Mouse (Mus musculus) c-Kit-negative CD71-positive TER-119-positive erythroid progenitor cells, embryonic 14.5 days (primary cell): ENCODE measurements around the gene Tmem130.
"Not testable (repeated sequence)": the region's sequence is repeated elsewhere in the genome, so short reads cannot be mapped to it uniquely, and the experiment has no call there.

Experiments used
- DNase-seq: peaks from one replicate; pipeline ENCODE4 v3.0.0-alpha.2; 2013; ENCODE audit warnings: low read depth, low spot score

Gene Tmem130

DNA sequence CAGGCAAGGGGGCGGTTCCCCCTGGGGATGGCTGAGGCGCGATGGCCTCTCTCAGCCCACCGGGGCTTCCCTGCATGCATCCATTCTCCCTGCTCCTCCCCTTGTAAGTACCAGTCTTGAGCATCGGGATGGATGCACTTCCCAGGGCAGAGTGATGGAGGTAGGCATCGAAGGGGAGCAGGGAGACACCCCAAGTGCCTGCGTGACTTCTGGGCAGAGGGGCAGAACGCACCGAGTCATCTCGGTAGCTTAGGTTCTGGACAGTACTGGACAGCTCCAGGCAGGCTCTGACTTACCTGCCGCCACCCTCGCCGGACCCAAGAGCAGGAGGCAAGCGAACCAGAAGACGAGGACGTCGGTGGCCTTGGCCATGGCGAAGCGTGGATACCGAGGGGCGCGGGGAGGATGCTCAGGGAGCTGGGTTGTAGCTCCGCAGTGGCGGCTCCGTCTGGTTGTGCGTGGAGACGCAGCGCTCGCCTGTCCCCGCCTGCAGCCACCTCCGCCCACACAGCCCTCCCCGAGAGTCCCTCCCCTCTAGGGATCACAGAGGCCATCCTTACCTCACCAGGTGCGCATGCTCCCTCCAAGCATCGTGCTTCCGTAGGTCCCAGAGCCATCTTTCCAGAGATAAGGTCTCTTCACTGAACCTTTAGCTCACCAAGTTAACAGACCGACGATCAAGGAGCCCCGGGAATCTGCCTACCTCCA, at the start of gene Tmem130:
Gene Tmem130 (minus strand): TSS at position 658 of the 708 bp plus-strand sequence.
- no peak for DNase-seq

DNA sequence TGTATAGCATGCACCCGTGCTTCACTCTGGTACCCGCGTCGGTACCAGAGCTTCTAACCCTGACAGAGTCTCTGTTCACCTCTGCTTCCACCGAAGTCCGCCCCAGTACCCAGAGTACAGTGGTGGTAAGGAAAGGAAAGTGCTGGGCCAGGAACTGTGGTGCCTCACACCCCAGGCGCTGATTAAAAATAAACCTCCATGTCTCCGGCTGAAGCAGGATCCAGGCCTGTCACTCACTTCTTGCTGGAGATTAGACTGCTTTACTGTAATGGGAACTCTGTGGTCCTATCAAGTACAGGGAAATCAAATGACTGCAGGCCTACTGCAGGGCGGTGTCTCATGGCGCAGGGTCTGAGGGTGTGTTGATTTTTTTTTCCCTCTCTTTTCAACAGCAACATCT, 45.3 kb upstream of the Tmem130 start:
- no peak for DNase-seq

DNA sequence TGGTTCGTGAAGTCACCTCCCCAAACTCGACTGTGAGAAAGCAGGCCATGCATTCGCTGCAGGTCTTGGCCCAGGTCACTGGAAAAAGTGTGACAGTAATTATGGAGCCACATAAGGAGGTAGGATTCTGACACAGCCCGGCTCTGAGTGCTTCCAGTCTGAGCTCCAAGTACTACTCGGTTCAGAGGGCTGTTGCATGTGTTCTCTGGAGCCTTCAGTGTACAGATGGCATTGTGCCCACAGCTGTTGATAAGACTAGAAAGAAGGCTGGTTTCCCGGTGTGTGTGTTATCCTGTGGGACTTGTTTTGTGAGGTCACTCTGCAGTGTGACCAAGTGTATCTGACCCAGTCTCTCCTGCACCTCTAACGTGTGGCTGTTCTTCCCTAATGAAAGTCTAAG, 42.6 kb upstream of the Tmem130 start:
- DNase-seq, result no peak

DNA sequence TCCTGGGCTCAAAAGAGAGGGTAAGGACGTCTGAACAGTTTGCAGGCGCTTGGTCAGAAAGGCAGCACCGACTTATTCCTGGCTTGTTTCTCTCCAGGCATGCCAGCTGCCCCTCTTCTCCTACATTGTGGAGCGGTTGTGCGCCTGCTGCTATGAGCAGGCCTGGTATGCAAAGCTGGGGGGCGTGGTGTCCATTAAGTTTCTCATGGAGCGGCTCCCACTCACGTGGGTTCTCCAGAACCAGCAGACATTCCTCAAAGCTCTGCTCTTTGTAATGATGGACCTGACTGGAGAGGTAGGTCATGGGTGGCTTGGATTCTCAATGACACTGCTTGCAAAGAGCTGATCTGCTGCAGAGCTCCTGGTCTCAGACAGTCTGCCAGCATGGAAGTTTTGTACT, 41.4 kb upstream of the Tmem130 start:
- DNase-seq, result no peak

DNA sequence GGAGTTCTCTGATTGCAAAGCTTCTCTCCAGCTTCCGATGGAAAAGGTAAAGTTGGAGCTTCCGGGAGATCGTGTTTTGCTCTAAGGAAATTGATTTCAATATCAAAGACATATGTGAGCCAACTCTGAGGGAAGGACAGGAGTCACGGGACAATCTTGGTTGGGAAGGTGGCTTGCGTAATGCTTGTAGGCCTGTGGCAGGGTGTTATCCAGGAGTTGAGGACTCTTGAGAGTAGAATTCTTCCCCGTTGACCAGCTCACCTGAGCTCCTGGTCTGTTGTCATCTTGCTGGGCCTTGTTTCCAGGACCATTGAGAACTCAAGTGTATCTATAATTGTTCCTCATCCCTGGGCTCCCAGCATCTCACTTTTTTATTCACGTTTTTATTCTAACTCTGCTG, 35.5 kb upstream of the Tmem130 start:
- no peak for DNase-seq

DNA sequence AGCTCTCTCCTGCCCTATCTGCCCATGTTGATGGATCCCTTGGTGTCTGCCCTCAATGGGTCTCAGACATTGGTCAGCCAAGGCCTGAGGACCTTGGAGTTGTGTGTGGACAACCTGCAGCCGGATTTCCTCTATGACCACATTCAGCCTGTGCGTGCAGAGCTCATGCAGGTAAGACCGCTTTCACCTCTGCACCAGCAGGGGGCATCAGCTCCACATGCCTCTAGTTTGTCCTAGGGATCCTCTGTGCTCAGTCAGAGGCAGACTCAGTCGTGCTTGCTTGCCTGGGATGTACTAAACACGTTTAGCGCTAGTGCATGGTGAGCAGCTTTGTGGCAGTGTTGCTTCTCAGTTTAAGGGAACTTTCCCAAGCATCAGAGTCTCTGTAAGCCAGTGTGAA, 33.1 kb upstream of the Tmem130 start:
- no peak for DNase-seq

DNA sequence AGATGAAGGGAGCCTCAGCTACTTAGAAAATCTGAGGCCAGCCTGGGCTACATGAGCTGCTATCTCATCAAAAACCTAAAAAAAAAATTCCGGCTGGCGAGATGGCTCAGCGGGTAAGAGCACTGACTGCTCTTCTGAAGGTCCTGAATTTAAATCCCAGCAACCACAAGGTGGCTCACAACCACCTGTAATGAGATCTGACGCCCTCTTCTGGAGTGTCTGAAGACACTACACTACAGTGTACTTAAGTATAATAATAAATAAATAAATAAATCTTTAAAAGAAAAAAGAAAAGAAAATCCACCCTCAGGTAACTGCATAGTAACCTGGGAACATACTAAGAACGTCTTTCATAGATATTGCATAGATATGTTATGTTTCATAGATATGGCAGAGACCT, 31.8 kb upstream of the Tmem130 start:
- no peak for DNase-seq

DNA sequence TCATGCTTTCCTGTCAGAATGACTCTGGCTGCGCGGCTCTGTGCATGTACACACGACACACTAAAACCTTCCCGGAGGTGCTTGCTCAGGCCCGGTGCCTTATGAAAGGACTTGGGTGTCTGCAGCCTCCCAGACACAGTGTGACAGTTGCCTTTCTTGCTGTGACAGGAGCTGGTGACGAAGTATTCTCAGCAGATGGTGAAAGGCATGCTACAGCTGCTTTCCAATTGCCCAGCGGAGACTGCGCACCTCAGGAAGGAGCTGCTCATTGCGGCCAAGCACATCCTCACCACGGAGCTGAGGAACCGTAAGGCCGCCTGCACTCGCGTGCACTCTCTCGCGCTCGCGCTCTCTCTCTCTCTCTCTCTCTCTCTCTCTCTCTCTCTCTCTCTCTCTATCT, 24.8 kb upstream of the Tmem130 start:
- no peak for DNase-seq

DNA sequence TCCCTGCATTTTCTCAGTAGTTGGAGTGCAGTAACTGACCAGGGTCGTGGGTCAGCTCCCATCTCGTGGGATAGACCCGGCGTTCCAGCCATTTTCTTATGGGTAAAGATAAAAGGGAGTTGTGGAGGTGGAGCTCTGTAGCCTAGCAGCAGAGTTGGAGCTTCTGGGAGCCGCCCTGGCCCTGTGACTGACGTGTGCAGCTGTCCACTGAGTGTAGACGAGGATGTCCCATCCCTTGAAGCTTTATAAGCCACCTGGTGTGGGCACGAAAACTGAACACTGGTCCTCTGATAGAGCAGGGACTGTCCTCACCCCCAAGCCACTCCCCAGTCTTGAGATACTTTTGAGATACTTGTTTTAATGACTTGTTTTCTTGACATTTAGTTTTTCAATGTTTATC, 19.0 kb upstream of the Tmem130 start:
- no peak for DNase-seq

DNA sequence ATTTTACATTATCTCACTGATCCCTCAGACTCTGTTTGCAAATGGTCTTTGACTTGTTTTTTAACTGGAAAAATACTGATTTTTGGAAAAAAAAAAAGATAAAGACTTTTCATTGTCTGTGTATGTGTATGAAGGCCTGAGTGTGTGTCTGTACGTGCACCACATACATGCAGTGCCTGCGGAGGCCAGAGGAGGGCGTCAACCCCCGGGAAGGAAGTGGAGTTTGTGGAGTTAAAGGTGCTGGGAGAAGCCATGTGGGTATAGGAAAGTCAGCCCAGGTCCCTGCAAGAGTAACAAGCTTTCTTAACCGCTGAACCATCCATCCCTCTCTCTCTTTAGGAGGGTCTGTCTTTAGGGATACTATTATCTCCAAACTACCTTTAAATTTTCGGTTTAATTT, 11.6 kb upstream of the Tmem130 start:
- no peak for DNase-seq

DNA sequence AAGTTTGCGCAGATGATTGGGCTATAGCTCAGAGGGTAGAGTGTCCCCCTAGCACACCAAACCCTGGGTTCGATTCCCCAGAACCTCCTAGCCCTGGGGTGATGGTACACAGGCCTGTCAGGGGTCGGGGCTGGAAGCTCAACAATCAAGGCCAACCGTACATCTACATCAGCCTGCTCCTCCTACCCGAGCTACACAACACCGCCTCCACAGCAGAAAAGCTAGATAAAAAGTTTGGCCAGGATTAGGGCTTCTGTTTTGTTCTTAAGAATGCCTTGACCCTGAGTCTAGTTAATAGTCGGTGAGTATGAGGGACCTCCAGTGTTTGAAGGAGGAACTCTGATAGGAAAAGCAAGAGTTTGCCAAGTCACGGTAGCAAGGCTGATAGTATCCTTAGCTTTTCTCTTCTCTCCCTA, 7.5 kb upstream of the Tmem130 start:
- peak; percentile 16 for DNase-seq

DNA sequence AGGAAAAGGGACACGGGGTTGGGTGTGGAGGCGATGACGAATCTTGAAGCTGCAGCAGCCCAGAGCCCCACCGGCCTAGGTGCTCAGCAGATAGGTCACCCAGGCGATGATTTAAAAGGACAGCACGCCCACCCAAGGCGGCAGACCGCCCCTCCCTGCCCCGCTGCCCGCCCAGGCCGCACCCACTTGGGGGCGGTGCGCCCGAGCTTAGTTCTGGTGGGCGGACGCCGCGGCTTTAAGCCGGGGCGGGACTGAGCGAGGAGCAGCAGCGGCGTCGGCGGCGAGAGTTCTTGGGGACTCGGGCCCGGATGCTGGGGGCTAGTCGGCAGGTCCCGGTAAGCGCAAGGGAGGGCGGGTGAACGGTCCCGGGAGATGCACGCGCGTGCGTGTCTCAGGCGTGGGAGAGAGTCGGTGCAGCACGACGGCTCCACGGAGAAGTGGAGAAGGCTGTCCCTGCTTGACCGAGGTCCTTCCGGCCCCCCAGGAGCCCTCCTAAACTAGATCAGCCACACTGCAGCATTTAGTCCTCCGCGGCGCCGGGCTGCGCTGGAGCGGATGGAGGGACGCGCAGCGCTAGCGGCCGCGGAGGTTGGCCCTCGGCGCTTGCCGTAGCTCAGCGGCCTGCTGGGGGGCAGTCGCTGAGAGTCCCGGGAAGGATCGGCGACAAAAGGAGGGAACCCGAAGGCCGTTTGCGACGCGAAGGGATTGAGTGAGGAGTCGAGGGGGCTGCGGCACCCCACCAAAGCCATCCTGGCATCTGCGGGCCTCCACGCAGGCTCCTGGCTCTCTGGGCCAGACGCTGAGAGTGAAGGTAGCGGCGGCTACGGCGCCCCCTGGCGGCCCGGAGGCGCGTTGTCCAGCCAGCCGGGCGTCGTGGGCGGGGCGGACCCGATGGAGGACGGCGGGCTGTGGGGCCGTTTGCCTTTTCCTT, 6.6 kb upstream of the Tmem130 start:
- peak; percentile 79 for DNase-seq

DNA sequence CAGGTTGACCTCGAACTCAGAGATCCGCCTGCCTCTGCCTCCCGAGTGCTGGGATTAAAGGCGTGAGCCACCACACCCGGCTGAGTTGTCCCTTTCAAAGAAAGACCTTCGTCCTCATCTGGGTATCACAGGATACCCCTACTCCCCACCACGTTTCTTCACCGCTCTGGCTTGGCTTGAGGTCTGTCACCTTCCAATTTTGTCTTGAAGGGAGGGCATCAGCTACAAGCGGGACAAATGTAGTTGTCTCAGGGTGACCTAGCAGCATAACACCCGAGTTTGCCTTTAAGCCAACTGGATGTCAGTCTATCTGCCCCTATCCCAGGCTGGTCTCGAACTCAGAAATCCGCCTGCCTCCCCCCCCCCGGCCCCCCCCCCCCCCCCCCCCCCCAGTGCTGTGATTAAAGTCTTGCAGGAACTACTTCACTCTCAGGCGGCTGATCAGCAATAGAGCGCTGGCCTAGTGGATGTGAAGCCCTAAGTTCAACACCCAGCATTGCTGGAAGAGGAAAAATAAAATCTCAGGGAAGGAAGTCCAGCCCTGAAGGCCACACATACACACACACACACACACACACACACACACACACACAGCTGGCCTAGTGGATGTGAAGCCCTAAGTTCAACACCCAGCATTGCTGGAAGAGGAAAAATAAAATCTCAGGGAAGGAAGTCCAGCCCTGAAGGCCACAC, 5.6 kb upstream of the Tmem130 start, which contains the start of gene Trrap:
Gene Trrap (plus strand): TSS at position 627 of the 693 bp plus-strand sequence.
- DNase-seq, result not testable (repeated sequence)

DNA sequence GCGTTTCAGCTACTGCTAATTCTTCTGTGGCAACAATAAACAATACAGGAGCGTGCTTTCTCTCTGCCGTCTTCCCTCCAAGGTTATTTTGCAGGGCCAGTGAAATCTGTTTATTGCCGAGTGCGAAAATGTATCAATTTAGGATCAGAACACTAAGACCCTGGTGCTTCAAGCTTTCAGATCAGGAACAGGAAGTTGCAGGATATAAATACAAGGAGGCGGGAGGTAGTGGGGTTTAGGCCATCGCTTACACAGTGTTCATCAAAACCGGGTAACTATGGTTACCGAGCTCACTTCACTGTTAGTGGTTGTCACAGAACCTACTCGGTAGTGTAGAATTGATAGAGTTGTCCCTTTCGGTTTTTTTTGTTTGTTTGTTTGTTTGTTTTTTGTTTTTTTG, 5.0 kb upstream of the Tmem130 start:
- DNase-seq, result no peak

DNA sequence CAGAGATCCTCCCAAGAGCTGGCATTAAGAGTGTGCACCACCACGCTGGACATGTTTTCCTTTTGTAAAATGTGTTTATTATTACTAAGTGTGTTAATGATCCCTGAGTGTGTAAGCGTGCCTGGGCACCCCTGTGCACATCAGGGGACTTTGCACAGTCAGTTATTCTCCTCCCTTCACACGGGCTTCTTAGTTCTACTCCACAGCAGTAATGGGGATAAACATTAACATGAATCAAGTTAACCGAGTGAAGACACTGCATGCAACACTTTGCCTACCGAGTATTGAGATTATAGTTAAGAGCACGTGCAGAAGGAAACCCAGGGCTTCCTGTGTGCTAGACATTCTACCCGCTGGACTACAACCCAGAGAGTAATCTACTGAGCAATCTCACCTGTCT, 4.4 kb upstream of the Tmem130 start:
- no peak for DNase-seq

DNA sequence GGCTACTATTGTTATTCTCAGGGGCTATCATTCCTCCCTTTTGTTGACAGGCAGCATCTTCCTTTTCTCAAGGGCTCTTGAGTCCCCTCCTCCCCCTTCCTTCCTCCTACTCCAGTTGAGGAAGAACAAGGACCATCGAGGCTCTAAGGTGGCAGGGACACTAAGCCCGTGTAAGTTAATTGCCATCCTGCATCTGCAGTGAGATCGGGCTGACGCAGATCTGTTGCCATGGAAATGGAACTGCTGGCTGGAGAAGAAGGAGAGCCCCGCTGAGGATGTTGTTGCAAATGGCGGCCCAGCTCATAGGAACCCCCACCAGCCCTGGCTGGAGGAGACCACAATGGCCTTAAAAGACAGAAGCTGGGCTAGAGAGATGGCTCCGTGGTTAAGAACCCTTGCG, 3.2 kb downstream of the Tmem130 start:
- DNase-seq, result no peak

DNA sequence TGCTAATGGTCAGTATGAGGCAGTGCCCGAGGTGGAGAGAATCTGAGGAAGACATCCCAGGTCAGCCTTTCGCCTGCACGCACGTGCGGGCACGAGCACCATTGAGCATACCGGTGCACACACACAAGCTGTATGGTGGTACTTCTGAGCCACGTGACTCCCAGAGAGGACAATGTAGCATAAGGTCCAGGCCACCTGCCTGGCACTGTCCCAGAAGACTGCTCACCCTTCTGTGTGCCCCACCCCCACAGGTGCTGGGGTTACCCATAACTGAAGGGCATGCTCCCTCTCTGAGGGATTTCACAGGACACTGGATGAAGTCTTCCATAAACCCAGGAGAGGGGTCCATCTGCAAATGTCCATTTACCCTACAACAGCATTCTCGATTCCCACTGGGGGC, 4.2 kb downstream of the Tmem130 start:
- DNase-seq, result no peak

DNA sequence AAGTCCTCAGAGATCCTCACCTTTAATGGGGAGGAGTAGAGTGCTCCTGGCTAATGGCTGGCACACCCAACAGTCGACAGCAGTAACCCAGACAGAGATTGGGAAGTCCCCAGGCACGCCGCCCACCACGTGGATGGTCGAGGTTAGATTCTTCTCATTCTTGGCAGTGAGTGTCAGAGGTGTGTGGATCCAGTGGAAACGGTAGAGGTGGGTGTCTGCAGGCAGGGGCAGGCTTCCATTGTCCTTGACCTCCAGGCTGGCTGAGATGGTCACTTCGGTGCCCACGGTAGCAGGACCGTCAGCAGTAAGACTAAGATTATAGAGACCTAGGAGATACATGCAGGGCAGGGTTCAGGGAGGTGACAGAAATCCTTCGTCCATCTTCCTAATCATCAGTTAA, 6.4 kb downstream of the Tmem130 start:
- DNase-seq, result no peak

DNA sequence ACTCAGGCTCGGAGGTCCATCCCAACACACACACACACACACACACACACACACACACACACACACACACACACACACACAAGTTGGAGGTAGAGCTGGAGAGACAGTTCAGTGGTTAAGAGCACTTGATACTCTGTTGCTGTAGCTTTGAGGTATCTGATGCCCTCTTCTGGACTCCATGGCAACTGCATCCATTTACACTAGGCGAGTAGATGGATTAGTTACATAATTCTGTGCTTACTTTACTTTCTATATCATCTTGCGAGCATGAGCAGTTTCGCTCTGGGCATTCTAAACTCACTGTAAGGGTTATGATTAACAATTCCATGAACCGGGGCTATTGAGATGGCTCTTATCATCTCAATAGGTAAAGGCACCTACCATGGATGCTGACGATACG, 8.6 kb downstream of the Tmem130 start:
- no peak for DNase-seq

DNA sequence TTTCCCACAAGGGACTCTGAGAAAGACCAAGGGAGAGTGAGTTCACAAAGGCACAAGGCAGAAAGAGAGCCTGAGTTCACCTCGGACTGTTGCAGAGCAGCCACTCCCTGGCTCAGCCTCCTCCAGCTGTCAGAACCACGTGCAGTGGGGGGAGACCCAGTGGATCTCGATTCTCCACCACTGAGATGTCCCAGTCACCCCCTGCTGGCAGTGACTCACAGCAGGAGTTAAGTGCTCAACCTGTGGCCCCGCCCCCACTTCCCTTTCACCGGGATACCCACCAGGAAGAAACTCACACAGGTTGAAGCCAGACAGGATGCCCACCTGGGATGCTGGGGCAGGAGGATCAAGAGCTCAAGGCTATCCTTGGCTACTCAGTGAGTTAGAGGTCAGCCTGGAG, 9.2 kb downstream of the Tmem130 start:
- no peak for DNase-seq

DNA sequence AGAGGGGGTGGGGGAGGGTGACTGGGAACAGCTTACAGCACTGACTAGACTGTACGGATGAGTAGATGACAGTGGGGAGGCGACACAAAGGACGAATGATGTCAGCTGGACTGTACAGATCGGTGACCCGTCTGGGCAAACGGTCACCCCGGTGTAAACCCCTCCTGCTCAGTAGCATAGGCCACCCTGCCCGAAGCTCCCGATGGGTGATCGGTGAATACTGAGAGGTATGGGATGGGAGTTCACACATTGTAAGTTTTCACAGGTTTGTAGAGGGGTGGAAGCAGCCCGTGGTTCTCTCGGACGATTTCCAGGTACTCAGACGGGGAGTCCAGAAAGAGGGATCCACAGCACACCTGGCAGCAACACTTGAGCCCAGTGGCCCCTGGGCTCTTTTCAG, 24.5 kb downstream of the Tmem130 start:
- DNase-seq, result no peak

DNA sequence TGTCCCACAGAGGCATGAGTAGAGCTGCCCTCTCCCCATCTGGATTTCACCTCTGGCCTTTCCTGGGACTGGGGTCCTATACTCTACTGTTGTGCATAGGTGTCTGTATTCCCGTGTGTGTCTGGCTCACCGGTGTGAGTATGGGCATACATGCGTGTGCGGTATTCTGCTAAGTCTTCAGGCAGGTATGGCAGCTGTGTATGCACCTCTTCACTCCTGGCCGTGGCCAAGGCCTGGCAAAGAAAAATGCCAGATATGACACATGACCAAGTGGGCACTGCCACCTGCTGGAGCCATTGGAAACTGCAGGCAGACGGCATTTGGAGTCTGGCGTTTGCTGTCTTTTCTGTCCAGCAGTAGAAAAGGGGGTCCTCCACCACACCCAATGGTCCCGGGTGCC, 26.7 kb downstream of the Tmem130 start:
- peak; percentile 12 for DNase-seq
